Mouse (Mus musculus): ENCODE data around the gene Col23a1.

DNA sequence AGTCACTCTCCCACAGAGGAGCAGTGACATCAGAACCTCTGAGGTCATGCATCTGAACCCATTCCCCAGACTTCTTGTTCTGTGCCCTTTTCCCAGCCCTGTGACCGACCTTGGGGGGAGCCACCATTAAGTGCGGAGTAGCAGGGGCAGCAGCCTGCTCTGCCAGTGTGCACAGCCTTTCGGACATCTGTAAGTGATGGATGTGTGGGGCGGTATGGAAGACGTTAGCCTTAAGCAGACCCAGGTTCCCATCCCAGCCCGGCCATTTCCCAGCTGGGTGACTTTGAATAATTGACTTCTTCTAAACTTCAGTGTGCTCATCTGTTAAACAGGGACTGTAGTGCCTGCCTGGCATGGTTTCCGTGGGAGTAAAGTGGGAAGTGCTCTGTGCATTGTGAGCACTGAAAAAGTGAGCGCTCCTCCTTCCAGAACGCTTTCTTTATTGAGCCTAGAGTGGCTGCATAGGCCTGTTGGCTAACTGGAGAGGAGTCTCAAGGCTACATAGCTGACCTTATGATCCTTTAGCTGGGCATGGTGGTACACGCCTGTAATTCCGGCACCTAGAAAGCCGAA, 14.3 kb downstream of the Col23a1 start:
- TF ChIP-seq CTCF (IDR thresholded peaks at IDR 0.05; ENCODE audit: borderline replicate concordance, insufficient read depth, low read length) = no peak
- no peak for TF ChIP-seq POLR2A (IDR thresholded peaks at IDR 0.05; ENCODE audit: low read depth, low read length)

Measured in embryonic fibroblast, embryonic 13.5 days (primary cell).